Mouse (Mus musculus): ENCODE measurements around the gene Cript. TPM values are rescaled to one million over a fixed set of nuclear protein-coding genes. Genes with fewer than 3 reads are reported as not detected.
"Not testable (repeated sequence)": the region's sequence is repeated elsewhere in the genome, so short reads cannot be mapped to it uniquely, and the experiment has no call there.

Cript gene
- total RNA-seq, 2 experiments from 2014 or later: 38.5 to 41.4 TPM

DNA sequence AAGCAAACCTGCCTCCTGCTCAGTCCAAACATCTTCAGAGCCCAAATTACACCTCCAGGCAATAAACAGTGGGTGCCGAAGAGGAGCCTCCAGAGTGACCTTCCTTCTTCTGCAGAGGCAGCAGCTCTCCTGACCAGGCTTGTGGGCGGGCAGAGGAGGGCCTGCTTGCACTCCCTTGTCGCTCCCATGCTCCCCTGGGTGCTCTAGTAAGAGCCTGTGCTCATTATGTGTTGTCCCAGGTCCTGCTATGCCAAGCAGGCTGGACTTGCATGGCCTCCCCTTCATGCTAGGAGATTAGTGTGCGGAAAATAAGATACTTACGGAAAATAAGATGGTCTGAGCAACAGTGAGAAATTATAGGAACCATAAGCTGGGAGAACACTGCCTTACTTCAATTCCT, 24.3 kb downstream of the Cript start:
- DNase-seq: no peak

GRCm38 (mm10) chr17:87050469-87051175, 25.3 kb downstream of the Cript start:
- DNase-seq: peak; percentile 19

DNA sequence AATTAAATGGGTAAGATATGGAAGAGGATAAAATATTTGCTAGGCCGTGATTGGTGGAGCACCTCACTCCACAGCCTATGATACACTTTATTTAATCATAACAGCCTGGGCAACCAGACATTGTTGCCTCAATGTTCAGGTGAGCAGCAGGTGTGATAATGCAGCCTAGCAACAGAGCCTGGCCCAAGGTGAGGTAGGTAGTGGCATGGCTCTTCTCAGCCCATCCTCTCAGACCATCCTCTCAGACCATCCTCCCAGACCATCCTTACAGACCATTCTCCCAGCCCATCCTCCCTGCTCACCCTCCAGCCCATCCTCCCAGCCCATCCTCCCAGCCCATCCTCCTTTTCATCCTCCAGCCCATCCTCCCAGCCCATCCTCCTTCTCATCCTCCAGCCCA, 26.3 kb downstream of the Cript start:
- DNase-seq: no peak

GRCm38 (mm10) chr17:87052432-87052831, 27.1 kb downstream of the Cript start:
- no peak for DNase-seq

DNA sequence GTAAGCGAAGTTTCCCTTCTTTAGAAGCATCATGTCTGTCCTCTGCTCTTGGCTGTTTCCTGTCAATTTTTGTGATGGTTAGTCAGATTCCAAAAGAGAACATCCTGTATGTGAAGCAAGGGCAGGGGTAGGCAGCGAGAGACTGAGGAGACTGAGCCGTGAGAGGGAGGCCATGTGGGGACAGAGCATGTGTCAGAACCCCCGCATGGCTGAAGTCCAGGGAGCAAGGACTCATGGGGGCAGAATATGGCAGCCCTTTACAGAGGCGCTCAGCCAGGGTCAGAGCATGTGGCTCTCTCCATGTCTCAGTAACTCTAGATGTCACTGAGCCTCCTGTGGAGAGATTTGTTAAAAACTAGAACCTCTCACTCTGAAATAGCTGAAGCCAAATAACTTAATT, 28.6 kb downstream of the Cript start:
- DNase-seq: no peak

DNA sequence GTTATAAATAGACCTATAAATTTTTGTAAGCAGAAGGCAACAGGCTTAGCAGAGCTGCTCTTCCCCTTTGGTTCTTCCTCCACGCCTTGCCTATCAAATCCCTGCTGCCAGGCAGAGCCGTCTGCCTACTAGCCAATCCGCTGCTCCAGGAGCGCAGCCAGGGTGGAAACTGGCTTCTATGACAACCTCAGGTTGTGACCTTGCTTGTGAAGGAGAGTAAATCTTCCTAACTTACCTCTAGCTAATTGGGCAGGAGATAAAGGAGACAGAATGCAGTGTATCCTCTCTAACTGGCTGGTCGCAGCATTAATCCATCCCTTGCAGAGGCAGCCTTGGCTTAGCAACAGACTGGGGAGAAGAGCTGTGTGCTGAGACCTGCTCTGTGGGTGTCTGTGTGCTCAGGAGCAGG, 29.7 kb downstream of the Cript start:
- DNase-seq: peak; percentile 50

- DNase-seq: no peak
Measured at GRCm38 (mm10) chr17:87055663-87056062, 30.3 kb downstream of the Cript start.

DNA sequence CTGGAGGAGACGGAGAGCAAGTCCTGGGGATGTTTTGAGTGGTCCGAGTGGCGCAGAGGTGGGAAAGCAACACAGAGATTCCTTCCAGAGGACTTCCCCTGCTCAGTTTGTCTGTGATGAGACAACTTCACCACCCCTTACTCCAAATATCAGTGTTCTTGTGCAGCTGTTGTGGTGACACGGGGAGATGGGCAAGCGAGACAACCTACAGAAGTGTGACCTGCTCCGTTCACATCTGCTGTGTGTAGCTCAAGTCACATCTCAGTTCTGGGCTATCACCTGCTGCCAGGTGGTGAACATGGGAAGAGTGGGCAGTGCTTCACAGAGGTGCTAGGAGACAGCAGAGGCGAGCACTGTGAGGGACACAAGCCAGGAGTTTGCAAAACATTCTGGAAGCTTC, 31.4 kb downstream of the Cript start:
- DNase-seq: no peak

GRCm38 (mm10) chr17:87057486-87058266, 32.3 kb downstream of the Cript start:
- peak; percentile 87 for DNase-seq

GRCm38 (mm10) chr17:87062639-87063038, 37.3 kb downstream of the Cript start:
- peak; percentile 13 for DNase-seq

DNA sequence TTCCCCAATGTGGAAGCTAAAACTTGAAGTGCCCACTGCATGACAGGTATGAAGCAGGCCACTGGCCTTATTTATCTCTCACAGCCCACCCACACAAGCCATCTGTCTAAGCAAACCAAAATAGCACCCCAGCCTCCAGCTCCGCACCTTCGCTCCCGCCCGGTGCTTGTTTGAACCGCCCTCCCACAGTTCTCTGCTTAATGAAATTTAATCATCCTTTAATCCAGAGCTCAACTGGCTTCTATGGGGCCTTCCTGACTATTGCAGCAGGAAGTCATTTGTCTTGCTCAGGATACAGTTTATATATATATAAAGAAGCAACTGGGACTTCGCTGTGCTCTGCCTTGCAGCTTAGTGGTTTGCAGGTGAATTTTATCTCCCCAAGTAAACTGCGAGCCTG, 38.1 kb downstream of the Cript start:
- no peak for DNase-seq

GRCm38 (mm10) chr17:87063969-87064368, 38.6 kb downstream of the Cript start:
- no peak for DNase-seq

DNA sequence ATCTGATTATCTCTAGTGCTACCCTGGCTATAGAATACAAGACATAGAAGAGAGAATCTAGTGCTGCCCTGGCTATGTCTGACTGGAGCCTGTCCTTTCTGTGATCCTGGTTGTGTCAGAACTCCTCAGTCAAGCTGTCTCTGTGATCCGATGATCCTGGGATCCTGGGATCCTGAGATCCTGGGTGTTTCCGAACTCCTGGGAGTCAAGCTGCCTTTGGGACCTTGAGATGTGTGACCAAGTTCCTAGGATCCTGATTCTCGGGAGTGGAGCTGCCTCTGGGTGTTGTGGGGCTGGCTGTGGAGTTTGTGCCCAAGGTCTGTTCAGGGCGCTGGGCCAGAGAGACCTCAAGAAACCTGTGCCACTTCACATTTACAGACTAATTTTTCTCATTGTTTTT, 43.6 kb downstream of the Cript start:
- no peak for DNase-seq

GRCm38 (mm10) chr17:87072183-87072582, 46.8 kb downstream of the Cript start:
- DNase-seq: not testable (repeated sequence)

DNA sequence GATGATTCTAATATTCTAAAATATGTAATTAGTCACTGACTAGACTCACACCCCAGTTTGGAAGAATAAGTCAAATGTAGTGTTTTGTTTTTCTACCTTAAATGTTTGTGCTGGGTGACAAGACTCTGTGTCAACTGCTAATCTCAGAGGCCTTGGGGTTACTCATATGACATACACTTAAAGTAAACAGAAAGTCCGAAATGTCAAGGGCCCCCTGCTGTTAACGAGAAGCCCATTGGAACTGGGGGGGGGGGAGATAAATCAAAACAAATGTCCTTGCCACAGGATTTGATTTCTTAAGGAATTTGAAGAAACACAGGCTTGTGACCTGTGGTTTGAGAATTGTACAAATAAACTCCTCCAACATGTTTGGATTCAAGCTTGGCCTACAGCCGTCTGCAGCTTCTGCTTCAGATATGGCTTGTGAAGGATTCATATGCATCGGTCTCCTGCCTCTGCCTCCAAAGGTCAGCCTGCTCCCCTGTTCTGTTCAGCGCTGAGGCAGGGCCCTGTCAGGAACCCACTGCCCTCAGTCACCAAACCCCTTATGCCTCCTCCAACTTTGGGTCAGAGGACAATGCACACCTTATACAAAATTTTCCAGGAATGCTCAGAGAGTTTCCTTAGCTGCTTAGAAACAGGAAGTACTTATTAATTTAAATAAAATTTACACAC, 47.6 kb downstream of the Cript start:
- no peak for DNase-seq

GRCm38 (mm10) chr17:87073470-87073869, 48.1 kb downstream of the Cript start:
- DNase-seq: no peak

DNA sequence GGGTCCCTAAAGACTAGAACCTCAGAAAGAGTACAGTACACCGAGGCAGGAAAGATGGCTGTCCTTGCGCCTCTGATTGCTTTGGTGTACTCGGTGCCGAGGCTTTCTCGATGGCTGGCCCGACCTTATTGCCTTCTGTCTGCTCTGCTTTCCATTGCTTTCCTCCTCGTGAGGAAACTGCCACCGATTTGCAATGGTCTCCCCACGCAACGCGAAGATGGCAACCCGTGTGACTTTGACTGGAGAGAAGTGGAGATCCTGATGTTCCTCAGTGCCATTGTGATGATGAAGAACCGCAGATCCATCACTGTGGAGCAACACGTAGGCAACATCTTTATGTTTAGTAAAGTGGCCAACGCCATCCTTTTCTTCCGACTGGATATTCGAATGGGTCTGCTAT, 52.9 kb downstream of the Cript start:
- not testable (repeated sequence) for DNase-seq

- no peak for DNase-seq
Measured at GRCm38 (mm10) chr17:87080724-87081123, 55.4 kb downstream of the Cript start.

- no peak for DNase-seq
Measured at GRCm38 (mm10) chr17:87082547-87082946, 57.2 kb downstream of the Cript start.

GRCm38 (mm10) chr17:87083671-87084070, 58.3 kb downstream of the Cript start:
- no peak for DNase-seq

All from gastrocnemius, postnatal 25 days (tissue).